Mouse (Mus musculus) kidney, adult 18-20 months (tissue): ENCODE results near the gene Cep78.

Source experiments
- DNase-seq: peaks from one replicate; pipeline ENCODE4 v3.0.0; 2021

Cep78 gene

DNA sequence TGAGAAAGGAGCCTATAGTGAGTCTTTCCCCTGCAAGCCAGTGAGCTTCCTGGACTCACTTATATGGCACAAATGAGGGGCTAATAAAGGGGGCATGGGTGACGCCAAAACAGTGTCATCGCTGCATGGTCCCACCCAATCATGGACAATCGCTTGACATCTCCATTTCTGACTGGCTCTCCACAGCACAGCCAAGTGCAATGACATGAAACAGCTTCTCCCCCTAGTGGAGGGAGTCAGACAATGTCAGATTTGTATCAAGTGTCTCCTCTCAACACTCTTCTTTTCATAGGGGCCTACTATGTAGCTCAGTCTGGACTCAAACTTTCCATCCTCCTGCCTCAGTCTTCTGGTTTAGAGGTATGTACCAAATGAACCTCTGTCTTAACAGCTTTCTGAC, 19.7 kb downstream of the Cep78 start:
- peak; percentile 36 for DNase-seq

DNA sequence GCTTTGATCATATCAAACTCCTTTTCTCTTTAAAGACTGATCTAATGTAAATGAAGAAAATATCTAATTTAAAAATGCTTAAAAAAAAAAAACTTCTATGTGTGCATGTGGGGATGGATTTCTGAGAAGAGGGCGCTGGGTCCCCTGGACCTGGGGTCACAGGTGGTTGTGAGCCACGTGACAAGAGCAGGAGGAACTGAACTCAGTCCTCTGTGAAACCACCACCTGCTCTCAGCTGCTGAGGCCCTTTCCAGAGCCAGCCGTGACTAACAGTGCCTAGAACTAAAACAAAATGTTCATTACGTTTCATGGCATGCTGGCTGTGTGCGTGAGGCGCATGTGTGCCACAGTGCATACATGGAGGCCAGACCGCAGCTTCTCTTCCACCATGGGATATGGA, 20.3 kb downstream of the Cep78 start:
- DNase-seq, result no peak

DNA sequence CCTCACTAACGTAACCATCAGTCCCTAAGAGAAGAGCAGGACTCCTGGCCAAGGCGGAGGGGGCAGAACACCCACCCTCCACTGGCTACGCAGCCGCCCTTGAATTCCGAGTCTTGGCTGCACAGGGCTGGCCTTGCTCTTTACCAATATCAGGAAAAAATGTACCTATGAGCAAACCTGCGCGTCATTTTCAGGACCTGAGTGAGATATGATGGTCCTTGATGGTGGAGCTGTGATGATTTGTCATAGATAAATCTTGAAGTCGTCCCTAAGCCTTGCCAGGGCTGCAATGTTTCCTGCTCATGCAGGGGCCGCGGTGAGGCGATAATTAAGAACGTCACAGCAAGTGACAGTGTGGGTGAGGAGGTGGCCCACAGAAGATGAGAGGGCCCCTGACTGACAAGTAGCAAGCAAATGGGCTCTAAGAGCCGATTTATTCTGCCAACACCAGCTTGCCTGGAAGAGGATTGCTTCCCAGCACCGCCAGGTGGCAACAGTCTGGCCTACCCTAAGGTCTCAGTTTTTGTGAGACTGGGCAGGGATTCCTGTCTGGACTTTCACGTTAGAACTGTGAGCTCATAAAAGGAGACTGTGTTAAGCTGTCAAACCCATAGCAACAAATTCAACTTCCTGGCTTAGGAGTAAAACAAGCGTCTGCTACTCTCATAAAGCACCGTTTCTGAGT, 21.6 kb downstream of the Cep78 start:
- DNase-seq, result no peak

DNA sequence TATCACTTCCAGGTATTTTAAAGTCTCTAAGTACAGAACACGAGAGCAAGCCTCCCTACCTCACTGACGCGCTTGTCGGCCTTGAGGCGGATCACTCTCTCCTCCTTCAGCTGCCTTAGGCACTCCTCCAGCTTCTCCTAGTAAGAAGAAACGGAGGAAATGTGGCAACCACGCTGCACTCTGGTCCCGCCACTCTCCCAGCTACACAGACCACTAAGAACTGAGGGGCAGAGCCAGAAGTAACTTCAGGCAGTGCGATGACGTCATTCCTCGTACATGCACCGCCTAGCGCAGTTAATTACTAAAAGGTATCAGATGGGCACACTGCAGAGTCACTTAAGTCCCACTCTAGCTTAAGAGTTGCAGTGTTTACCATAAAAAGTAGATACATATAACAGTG, 22.5 kb downstream of the Cep78 start:
- DNase-seq, result no peak

DNA sequence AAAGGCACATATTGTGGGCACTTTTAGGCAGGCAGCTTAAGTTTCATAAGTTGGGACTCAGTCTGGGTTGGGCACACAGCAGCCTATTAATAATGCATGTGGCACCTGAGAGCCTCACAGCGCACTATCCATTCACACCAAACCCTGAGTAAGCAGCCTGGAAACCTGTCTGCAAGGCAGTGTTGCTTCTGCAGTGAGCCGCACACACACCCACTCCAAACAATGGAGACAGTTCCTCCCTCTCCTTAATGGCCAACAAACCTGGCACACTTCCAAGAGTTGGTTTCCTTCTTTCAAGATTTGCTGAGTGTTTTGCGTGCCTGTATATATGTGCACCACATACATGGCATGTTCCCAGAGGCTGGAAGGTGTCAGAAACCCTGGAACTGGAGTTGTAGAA, 34.6 kb downstream of the Cep78 start:
- no peak for DNase-seq

DNA sequence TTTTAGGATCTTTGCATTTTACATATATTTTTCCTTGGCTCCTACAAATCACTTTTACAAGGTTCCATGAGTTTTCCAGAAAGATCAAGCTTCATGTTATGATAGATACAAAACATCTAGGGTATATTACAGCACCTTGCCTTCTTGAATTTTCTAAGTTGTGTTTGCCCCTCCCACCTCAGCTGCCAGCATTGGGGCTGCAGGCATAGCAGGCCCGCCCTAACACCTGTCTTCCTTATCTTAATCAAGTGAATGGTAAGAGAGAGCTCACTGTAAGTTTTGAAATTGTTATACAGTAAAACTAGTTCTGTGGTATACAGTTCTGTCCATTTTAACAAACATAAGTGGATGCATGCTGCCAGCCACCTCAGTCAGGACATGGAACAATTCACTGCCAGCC, 35.9 kb downstream of the Cep78 start:
- no peak for DNase-seq

DNA sequence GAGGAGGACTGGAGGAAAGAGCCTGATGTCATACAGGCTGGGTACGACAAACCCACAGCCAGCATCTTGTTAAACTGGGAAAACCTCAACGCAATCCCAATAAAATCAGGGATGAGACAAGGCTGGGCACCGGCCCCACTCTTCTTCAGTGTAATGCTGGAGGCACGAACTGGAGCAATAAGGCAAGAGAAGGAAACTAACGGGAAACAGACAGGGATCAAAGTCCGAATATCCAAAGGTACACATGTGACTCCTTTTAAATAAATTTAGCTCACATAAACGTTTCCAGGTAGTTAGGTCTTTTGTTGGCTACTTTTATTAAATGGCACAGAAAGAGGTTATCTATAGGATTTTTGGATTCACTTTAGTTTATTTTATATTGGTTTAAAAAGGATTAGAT, 36.4 kb downstream of the Cep78 start:
- DNase-seq, result peak; percentile 18

DNA sequence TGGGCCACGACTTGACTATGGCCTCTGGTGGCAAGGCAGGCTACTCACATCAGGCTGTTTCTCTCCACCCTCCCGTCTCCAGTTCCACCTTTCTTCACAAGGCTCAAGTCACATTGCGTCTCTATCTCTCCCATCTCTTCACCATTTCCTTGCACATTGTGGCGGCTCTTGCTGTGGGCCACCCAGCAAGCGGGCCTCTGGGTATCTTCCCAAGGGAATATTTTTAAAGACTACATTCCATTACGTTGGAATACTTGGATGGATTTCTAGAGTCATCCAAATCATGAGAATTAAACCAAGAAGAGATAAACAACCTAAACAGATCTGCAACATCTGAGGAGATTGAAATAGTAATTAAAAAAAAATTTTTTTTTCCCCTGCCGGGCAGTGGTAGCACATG, 37.6 kb downstream of the Cep78 start, which contains the start of gene Psat1:
Psat1 (minus strand) TSS at position 101 of the 400 bp plus-strand sequence.
- no peak for DNase-seq

DNA sequence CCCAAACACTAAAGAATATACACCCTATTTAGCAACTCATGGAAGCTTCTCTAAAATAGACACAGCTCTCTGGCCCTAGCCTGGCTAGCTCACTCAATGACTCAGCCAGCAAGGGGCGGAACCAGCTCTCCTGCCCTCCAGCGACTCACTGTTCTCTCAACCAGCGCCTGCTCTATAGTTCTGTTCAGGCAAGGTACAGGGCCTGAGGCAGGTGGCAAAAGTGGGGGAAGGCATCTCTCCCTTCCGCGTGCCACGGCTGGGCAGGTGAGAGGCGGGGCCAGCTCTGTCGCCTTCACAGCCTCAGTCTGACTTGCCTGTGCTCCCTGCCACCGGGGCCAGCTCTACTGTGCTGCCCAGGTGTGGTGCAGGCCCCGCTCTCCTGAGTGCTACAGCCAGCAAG, 38.1 kb downstream of the Cep78 start:
- DNase-seq, result peak; percentile 19

DNA sequence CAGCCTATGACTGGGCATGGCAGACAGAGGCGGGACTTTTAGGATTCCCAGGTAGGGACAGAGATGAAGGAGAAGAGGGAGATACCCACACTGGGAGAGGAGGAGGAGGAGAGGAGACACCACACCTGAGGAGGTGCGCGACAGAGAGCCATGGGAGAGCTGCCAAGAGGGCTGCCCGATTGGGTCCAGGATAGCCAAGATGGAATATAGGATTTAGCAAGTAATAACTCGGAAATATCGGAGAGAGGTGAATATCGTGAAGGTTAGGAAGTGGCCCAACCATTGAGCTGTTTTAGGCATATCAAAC, 41.7 kb downstream of the Cep78 start:
- DNase-seq, result no peak

DNA sequence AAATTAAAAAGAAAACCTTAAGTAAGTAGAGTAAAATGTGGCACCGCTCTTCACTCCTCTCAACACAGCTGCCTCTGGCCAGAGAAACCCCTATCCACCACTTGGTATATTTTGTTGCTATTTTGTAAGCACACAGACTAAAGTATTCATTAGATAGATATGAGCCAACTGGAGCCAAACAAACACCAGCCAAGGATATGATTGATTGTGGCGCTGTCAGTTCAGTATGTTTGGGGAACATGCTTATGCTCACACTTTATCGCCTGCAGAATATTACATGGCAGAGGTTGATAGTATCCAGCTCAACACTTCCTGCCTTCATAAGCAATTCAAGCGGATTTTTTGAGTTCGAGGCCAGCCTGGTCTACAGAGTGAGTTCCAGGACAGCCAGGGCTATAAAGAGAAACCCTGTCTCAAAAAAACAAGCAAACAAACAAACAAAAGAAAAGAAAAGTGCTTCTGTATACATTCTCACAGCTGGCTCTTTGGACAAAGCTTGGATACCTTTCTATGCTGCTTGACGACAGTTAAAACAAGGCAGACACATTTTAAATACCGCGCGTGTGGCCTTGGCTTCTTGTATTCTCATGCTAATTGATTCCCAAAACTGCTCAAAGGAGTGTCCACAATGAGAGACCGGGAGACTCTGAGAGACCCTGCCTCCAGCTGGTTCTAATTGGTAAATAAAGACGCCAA, 42.2 kb downstream of the Cep78 start:
- DNase-seq, result no peak

DNA sequence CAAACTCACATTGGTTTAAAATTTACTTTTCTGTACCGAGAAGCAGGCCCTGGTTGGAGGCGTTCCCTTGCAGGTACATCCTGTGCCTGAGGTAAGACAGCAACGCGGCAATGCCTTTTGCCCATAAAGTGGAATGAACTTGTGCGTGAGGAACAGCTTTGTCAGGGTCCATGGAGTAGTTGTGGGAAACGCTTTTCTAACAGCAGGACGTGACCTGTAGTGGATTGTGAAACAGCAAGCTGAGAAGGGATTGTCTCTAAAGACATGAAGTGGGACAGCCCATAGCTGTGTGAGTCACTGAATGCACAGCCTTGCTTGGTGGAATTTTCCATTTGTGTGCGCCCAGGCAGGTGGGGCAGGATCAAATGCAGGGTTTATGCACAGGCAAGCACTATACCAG, 43.4 kb downstream of the Cep78 start:
- peak; percentile 64 for DNase-seq

DNA sequence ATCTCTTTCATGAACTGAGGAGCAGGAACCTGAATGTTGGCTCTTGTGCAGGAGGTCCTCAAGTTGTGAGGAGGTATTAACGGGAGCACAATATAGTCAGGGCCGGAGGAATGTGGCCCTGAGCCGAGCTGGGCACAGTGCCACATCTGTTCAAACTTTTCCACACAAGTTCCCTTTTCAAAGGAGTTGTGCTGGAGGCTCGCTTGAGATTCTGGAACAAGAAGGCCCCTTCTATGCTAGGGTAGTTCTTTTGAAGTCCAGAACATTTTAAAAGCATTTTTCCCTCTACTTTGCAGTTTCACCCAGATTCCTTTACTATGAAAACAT, 59.1 kb downstream of the Cep78 start:
- DNase-seq, result peak; percentile 90

DNA sequence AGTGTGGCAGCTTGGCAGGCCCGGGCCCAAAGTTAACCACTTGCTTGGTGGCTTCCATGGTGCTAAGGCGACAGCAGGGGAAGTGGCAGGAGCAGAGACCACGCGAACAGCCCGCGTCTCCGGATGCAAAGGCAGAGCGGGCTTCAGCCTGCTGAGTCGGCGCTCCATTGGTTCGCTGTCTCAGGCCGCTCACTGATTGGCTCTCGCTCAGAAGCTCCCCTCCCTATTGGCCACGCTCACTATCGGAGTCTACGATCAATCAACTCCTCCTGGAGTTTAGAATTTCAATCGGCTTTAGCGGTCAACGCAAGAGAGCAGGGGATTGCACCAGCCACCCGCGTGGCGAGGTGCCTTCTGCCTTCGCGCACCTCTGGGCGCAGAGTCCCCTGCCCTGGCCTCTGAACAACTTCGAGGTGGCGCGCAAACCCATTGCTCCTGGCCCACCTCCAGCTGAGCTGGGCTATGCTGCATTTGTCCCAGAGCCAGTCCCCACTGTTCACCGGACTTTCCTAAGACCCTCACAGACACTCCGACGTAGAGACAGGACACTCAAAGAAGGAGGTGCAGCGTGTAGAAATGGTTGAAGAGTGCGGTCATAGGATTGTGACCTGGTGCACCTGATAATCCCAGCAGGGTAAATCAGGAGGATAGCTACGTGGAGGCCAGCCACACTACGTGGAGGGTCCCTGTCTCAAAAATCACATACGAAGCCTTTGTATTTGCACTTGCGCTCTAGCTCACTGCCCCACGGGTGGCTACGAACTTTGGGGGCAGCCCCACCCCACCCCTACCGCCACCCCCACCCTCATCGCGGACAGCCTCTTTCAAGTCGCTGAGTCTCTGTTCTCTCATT, 59.7 kb downstream of the Cep78 start:
- peak; percentile 87 for DNase-seq

DNA sequence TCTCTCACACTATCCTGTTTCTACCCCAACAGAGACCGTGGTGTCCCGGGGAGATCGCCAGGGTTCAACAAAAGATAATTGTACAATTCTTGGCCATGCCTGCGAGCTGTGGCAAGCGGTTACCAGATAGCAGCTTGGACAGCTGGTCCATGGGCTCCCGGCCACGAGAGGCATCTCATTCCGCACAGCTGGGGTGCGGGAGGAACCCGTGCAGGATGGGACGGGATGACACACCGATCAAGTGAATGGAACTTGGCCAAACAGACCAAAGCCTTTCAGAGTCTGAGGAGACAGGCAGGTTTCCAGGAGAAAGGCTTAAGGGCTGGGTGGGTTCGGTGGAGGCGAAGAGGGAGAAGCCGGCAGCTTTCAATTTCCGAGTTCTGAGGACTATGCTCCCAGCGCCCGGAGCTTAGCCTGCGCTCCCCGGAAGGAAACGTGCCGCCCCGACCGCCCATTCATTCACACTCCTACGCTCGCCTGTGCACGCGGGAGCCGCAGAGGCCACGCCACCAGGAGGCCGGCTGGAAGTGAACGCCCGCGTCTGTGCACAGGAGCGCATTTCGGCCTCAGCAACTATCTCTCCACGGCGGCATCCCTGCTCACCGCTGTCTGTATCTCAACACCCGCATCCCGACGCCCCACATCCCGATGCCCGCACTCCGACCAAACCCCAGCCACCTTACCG, 60.5 kb downstream of the Cep78 start:
- DNase-seq, result peak; percentile 57

DNA sequence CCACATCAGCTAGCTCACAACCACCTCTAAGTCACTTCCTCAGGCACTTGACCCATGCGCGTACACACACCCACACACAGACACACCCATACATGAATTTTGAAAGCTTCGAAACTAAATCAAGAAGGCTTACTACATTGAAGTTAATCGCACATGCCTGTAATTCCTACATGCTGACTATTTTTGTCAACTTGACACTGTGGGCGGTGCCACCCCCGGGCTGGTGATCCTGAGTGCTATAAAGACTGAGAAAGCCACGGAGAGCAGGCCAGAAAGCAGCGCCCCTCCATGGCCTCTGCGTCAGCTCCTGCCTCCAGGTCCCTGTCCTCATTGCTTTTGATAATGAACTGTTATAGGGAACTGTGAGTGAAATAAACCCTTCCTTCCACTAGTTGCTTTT, 61.4 kb downstream of the Cep78 start:
- DNase-seq, result peak; percentile 29

DNA sequence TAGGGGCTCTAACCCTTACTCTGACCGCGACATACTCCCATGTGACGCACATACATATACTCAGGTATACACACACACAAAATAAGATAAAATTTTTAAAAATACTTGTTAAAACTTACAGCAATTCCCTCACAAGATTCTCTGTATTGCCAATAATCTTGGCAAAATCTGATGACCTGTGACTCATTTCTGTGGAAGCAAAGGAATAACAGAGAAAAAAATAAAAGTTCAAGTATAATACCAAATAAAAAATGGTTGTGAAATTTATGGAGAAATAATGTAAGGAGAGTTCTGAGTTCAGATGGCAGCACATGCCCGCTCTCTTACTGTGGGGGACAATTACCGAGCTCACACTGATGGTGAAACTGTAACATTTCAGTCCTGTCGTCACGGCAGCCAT, 65.5 kb downstream of the Cep78 start:
- no peak for DNase-seq

DNA sequence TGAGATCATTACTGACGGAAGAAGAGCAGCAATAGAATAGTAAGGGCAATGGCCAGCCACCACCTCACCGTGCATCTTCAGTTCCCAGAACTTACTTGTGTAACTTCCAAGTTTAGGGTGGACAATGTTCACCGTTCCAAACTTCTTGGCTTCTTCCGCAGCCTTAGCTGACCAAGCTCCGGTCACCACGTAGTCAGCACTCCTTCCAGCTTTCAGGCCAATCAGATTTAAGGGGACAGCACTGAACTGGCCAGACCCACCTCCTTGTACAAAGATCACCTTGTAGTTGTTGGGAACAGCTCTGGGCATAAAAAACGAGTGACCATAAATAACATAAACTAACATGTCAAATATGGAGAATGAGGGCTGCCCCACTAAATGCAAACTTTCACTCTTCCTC, 66.7 kb downstream of the Cep78 start:
- peak; percentile 15 for DNase-seq

DNA sequence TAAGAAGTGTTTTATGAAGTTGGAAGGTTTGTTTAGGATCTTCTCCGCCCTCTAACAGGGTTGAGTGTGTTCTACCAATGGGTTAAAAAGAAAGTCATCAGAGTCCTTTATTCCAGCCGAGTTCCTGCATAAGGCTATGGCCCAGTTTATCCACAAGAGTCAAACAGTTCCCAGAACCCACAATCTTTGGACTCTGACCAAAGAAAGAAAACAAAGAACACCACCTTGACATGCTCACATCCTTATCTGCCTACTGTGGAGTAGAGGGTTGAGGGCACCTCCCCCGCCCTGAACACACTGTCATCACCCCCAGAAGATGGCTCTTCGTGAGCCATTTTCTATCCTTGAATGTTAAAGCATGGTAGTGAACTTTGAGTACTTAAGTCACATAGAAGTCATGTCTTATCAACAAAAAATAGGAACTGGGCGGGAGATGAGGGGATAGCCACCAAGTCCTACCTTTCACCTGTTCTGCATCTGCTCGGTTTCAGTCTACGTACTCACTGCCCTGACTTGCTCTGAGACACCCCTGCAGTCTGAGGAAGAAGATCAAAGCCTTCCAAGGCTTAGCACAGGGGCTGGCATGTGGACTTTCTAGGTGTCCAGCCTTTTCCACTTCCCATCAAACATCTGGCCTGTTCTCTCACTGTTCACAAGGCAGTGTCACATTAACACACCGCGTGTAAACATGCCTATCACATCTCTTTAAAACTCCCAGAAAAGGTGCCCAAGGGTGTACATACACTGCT, 71.4 kb downstream of the Cep78 start:
- DNase-seq, result no peak

DNA sequence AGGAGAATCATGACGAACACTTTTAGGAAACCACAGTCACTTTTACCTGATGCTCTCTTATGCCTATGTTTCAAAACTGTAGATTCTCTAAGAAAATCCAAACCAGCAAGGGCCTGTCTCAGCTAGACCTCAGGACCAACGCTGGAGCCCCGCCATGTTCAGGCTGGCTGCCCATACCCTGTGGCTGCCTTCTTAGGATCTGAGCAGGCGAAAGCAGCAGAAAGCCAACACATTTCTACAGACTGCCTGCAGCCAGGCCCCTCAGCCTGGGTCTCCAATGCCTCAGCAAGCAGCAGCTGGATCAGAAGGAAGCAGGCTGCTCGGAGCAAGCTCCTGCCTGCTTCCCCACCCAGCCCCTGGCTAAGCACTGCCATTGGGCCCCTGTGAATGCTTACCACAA, 73.3 kb downstream of the Cep78 start:
- no peak for DNase-seq

DNA sequence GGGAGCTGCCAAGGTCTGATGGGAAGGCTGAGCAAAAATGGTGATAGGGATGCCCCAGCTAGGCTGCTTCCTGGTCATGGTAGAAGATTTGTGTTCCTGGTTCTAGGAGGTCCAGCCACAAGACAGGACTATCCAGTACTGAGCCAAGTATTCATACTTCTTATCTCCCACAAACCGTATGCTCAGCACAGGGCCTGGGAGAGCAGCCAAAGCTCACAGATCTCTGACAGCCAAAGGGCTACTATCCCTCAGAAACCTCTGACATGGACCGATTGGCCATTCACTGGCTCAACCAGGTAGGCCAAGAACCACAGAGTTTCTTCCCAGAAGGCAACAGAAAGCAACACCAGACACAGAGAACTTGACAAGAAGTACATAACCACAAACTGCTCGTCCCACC, 73.8 kb downstream of the Cep78 start:
- DNase-seq, result peak; percentile 16

DNA sequence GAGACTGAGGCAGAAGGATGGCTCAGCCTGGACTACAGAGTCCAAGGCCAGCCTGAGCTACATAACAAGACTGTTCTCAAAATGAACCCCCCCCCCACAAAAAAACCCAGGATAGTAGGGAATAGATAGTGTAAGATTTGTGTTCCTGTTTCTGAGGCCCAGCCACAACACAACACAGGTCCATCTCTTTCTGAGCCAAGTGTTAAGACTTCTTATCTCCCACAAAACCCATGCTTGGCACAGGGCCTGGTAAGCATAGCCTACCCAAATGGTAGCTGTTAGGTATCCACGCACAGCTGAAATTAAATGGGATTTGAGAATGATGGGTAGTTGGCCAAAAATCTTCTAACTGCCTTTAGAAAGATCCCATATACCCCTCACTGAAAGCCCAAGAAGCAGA, 74.3 kb downstream of the Cep78 start:
- no peak for DNase-seq

DNA sequence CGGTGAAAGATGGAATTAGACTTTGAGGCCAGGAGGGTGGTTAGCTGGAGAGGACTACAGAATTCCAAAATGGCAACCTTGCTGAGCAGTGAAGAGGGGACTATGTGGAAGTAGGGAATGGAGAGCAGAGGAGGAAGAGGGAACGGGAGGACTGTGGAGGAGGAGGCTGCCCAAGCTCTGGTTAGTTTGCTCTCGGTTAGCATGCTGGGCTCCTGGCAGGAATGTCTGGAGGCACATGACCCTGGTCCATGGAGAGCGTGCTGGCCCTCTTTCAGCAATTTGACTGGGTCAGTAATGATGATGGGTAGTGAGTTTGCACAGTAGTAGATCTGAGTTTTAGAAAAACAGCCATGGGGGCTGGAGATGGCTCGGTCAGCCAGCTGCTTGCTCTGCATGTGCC, 76.8 kb downstream of the Cep78 start:
- DNase-seq, result peak; percentile 44
